Comparison of ENCODE assay signal across 20 mouse cellular contexts in genomic region chr15:3297615-3298014, GRCm38 (mm10). TPM values are rescaled to one million over a fixed set of nuclear protein-coding genes. Genes with fewer than 3 reads are reported as not detected.
A peak's percentile ranks its signal among the peaks of the same experiment; 100 is the strongest.
DNase-seq lines count a peak whose midpoint lies in the region; TF ChIP-seq lines count a peak whose summit lies in the region.
"Had no signal": no experiment of that assay in that cellular context is flagged by ENCODE, and none has a peak within 500 bp of the region (broad histone marks: within the 10 kb centered on the region; RNA-seq: fewer than 3 reads in every experiment).

No protein-coding gene starts in this region.

- TF ChIP-seq POLR2A in CH12.LX (IDR thresholded peaks at IDR 0.05; ENCODE audit: low read depth, low read length) (no peak), MEL (IDR thresholded peaks at IDR 0.05; ENCODE audit: control insufficient read depth in 1 of 2, insufficient read depth in 1 of 2, low read depth in 1 of 2, low read length in 2 of 2, poor library complexity in 1 of 2) (no peak)

- dilution Hi-C loops in CH12.LX (cut with MboI; ENCODE audit: extremely low pct_ligation_motif_present, extremely low pct_unique_long_range_greater_than_20kb, low sequenced_read_pairs) = no loop called here

- H3K27ac ChIP-seq in CH12.LX (ENCODE audit: insufficient read depth, low read depth) = no peak overlapping the region
- no peak overlapping the region for H3K27ac ChIP-seq in MEL (ENCODE audit: control insufficient read depth, low read depth, low read length)
- H3K27ac ChIP-seq: embryonic facial prominence, embryonic 10.5 days; embryonic facial prominence, embryonic 12.5 days; forebrain, embryonic 10.5 days; forebrain, embryonic 12.5 days had no signal

- DNase-seq in CH12.LX (ENCODE audit: extremely low read depth) = no peak
- no peak for DNase-seq in MEL (ENCODE audit: low read depth, low spot score)
- no peak for DNase-seq in cerebellum, postnatal 4 days (ENCODE audit: low spot score in 2 of 2)
- DNase-seq in lung, postnatal 25 days (ENCODE audit: low spot score) = no peak
- no peak for DNase-seq in heart, postnatal 25 days (ENCODE audit: low spot score)
- DNase-seq: adrenal gland, adult 2 months; adrenal gland, postnatal 10 days; adrenal gland, postnatal 25 days; cerebellum, adult 11 months; cerebellum, adult 18-20 months; cerebellum, adult 8-10 months; cerebellum, adult 9-11 months; cerebellum, postnatal 14 days; cerebellum, postnatal 36 days had no signal

- no peak overlapping the region for H3K4me2 ChIP-seq in CH12.LX (ENCODE audit: insufficient read depth, low read depth, poor library complexity, severe bottlenecking)
- H3K4me2 ChIP-seq: embryonic facial prominence, embryonic 12.5 days; forebrain, embryonic 12.5 days had no signal

- in situ Hi-C loops in CH12.LX (cut with MboI; ENCODE audit: low pct_ligation_motif_present, low pct_unique_long_range_greater_than_20kb, low sequenced_read_pairs) = no loop called here

- intact Hi-C loops in heart, postnatal 25 days (cut with DNase I) = loop anchor here (5.0 to 10.0 kb wide), 3 partner anchors 60 to 637 kb away; no protein-coding TSS in a partner anchor

- H3K9ac ChIP-seq in CH12.LX (ENCODE audit: insufficient read depth, low read depth) = no peak overlapping the region
- H3K9ac ChIP-seq in MEL (ENCODE audit: control insufficient read depth, low read depth, low read length, poor library complexity, severe bottlenecking) = no peak overlapping the region
- H3K9ac ChIP-seq: embryonic facial prominence, embryonic 12.5 days; forebrain, embryonic 12.5 days had no signal

- TF ChIP-seq CTCF in CH12.LX (conservative IDR thresholded peaks at IDR 0.05 in 1 of 2, IDR thresholded peaks at IDR 0.05 in 1 of 2; ENCODE audit: low read depth in 2 of 2, low read length in 2 of 2) (no peak), MEL (IDR thresholded peaks at IDR 0.05 in 2 of 3, conservative IDR thresholded peaks at IDR 0.05 in 1 of 3; ENCODE audit: control insufficient read depth in 1 of 3, insufficient read depth in 1 of 3, low read depth in 2 of 3, low read length in 3 of 3, poor library complexity in 1 of 3, severe bottlenecking in 1 of 3) (no peak)

- H3K27me3 ChIP-seq in CH12.LX (replicated peaks) = no peaks in the 10 kb centered on the region
- H3K27me3 ChIP-seq in MEL (ENCODE audit: control insufficient read depth in 1 of 2, insufficient read depth in 2 of 2, low read length in 2 of 2) = no peaks in the 10 kb centered on the region
- H3K27me3 ChIP-seq: embryonic facial prominence, embryonic 12.5 days; forebrain, embryonic 12.5 days had no signal

- TF ChIP-seq EP300 in CH12.LX (IDR thresholded peaks at IDR 0.05; ENCODE audit: low read length) = no peak
- no peak for TF ChIP-seq EP300 in MEL (IDR thresholded peaks at IDR 0.05; ENCODE audit: low read depth in 1 of 2, low read length in 2 of 2)

- TF ChIP-seq RAD21 in CH12.LX (IDR thresholded peaks at IDR 0.05; ENCODE audit: low read depth, low read length) (no peak), MEL (IDR thresholded peaks at IDR 0.05; ENCODE audit: low read depth, low read length) (no peak)

- H3K9me3 ChIP-seq in CH12.LX (replicated peaks; ENCODE audit: low read length) (no peaks in the 10 kb centered on the region), MEL (replicated peaks; ENCODE audit: insufficient read depth, low read length) (no peaks in the 10 kb centered on the region)
- H3K9me3 ChIP-seq: embryonic facial prominence, embryonic 10.5 days; embryonic facial prominence, embryonic 12.5 days; forebrain, embryonic 10.5 days; forebrain, embryonic 12.5 days; G1E had no signal

- H3K4me1 ChIP-seq in CH12.LX (ENCODE audit: control insufficient read depth in 1 of 2, insufficient read depth in 2 of 2) (peaks cover 0 to 11% of the 10 kb centered on the region in 2 experiments; a peak in 2 of 4 replicates), MEL (ENCODE audit: control insufficient read depth in 1 of 2, insufficient read depth in 2 of 2, low read length in 2 of 2) (no peaks in the 10 kb centered on the region)
- H3K4me1 ChIP-seq: embryonic facial prominence, embryonic 10.5 days; embryonic facial prominence, embryonic 12.5 days; forebrain, embryonic 10.5 days; forebrain, embryonic 12.5 days had no signal

- peaks cover 0 to 2% of the 10 kb centered on the region in 2 experiments for H3K36me3 ChIP-seq in CH12.LX (replicated peaks in 1 of 2; ENCODE audit: control insufficient read depth in 1 of 2, insufficient read depth in 1 of 2, low read length in 1 of 2)
- H3K36me3 ChIP-seq in MEL (ENCODE audit: control insufficient read depth in 1 of 2, insufficient read depth in 2 of 2, low read length in 2 of 2) = no peaks in the 10 kb centered on the region
- H3K36me3 ChIP-seq: embryonic facial prominence, embryonic 10.5 days; embryonic facial prominence, embryonic 12.5 days; forebrain, embryonic 10.5 days; forebrain, embryonic 12.5 days; G1E had no signal

- H3K4me3 ChIP-seq in CH12.LX (replicated peaks in 1 of 3; ENCODE audit: low read depth in 2 of 3, low read length in 2 of 3, poor library complexity in 1 of 3) (no peak overlapping the region), MEL (ENCODE audit: control insufficient read depth in 1 of 2, insufficient read depth in 1 of 2, low read depth in 2 of 2, low read length in 2 of 2) (no peak overlapping the region)
- H3K4me3 ChIP-seq: embryonic facial prominence, embryonic 10.5 days; embryonic facial prominence, embryonic 12.5 days; forebrain, embryonic 10.5 days; forebrain, embryonic 12.5 days had no signal

- H3K79me2 ChIP-seq in CH12.LX (replicated peaks; ENCODE audit: control insufficient read depth, extremely low read depth, insufficient read depth, poor library complexity, severe bottlenecking) (no peaks in the 10 kb centered on the region), MEL (ENCODE audit: control insufficient read depth, insufficient read depth, low read length, poor library complexity) (no peaks in the 10 kb centered on the region)

TF ChIP-seq in CH12.LX, 34 proteins besides CTCF, POLR2A, EP300 and RAD21:
- TF ChIP-seq MAFK (IDR thresholded peaks at IDR 0.05; ENCODE audit: insufficient replicate concordance, low read length) = peak; percentile 89
- no peak for TF ChIP-seq E2F4 (IDR thresholded peaks at IDR 0.05; ENCODE audit: insufficient replicate concordance, low read depth, low read length)

TF ChIP-seq in MEL, 35 proteins besides CTCF, POLR2A, EP300 and RAD21:
- TF ChIP-seq MAFK (IDR thresholded peaks at IDR 0.05; ENCODE audit: borderline replicate concordance, low read depth, low read length) (peak; percentile 49; the same call in 1 of the 2 replicates), POLR2AphosphoS2 (IDR thresholded peaks at IDR 0.05; ENCODE audit: low read length) (no peak)

RNA-seq across cellular contexts. Expression of gene Ccdc152, which starts 5.7 kb away (rescaled TPM):
- total RNA-seq in CH12.LX (2012; rRNA removed) (0.08 TPM in 1 of 2 replicates, not detected in the other), CH12.LX (2014; rRNA removed) (not detected in 2 replicates), MEL (2012; rRNA removed) (not detected in 2 replicates)
- polyA plus RNA-seq in CH12.LX (2012; ENCODE audit: insufficient read length, low read depth) (0.42 and 0.99 TPM in 2 replicates), MEL (2012; ENCODE audit: insufficient read depth in 1 of 2, insufficient read length in 2 of 2, low read depth in 1 of 2, low replicate concordance in 2 of 2, missing spikeins in 1 of 2) (not detected)
- total RNA-seq in heart, postnatal 25 days (2021) = under 1 TPM in 1 of 2 experiments, not detected in 1; 0.28 TPM
- total RNA-seq: adrenal gland, adult 2 months; adrenal gland, postnatal 10 days; adrenal gland, postnatal 25 days had no signal
- polyA plus RNA-seq: adrenal gland, adult 2 months; embryonic facial prominence, embryonic 12.5 days; forebrain, embryonic 16.5 days; G1E had no signal

RNA-seq across cellular contexts. Expression of gene Selenop, which starts 29.3 kb away (rescaled TPM):
- total RNA-seq in CH12.LX (2012; rRNA removed) = 2.6 and 3.3 TPM in 2 replicates
- 16.5 and 17.6 TPM in 2 replicates for total RNA-seq in CH12.LX (2014; rRNA removed)
- 6.3 and 7.3 TPM in 2 replicates for polyA plus RNA-seq in CH12.LX (2012; ENCODE audit: insufficient read length, low read depth)
- total RNA-seq in MEL (2012; rRNA removed) = 0.42 and 0.50 TPM in 2 replicates
- polyA plus RNA-seq in MEL (2012; ENCODE audit: insufficient read depth in 1 of 2, insufficient read length in 2 of 2, low read depth in 1 of 2, low replicate concordance in 2 of 2, missing spikeins in 1 of 2) = not detected
- 100 to 1,000 TPM; 344 to 347 TPM for total RNA-seq in heart, postnatal 25 days (2021)
- polyA plus RNA-seq: G1E had no signal

Comparison
In these comparisons a context has a peak if more than half of its experiments do, and no peak if none do; other contexts are left out.
1. RNA of gene Selenop, which starts 29.3 kb away (total RNA-seq): 344 to 347 TPM in heart, postnatal 25 days; 2.6 to 17.6 TPM in CH12.LX and 0.42 to 0.50 TPM in MEL; every median in the first group is over 10 times any median in the second.
2. Of the 35 proteins assayed by ChIP-seq in both MEL and CH12.LX: peak only in MEL: none; only in CH12.LX: none; in both: MAFK; in neither: 34.